Mouse (Mus musculus): ENCODE results near the gene Cavin1. TPM values are rescaled to one million over a fixed set of nuclear protein-coding genes. Genes with fewer than 3 reads are reported as not detected.
"Not testable (repeated sequence)": the region's sequence is repeated elsewhere in the genome, so short reads cannot be mapped to it uniquely, and the experiment has no call there.

Cavin1 gene
- 100 to 1,000 TPM; 462 to 471 TPM for total RNA-seq (2021)

- intact Hi-C loops (cut with DNase I), result no loop called here
- DNase-seq, result peak; percentile 99 to 100
These were observed at the start of gene Cavin1 for GRCm38 (mm10) chr11:100970557-100970937. Cavin1 (minus strand) TSS chr11:100970887.

- no peak for DNase-seq
- intact Hi-C loops (cut with DNase I), result loop anchor here (5.0 kb wide), 1 partner anchor 36 kb away; no protein-coding TSS in a partner anchor
These were observed 41.0 kb upstream of the Cavin1 start for GRCm38 (mm10) chr11:101011641-101012040.

- intact Hi-C loops (cut with DNase I), result loop anchor here (2.0 to 5.0 kb wide), 3 partner anchors 27 to 51 kb away; no protein-coding TSS in a partner anchor
- peak in 1 of 2 experiments; percentile 30 for DNase-seq
These were observed 39.4 kb upstream of the Cavin1 start for GRCm38 (mm10) chr11:101009888-101010784.

GRCm38 (mm10) chr11:101009046-101009887 lies 38.6 kb upstream of the Cavin1 start, which contains the start of gene Atp6v0a1:
Atp6v0a1 (plus strand) TSS chr11:101009452.
- intact Hi-C loops (cut with DNase I), result loop anchor here (2.0 kb wide), 2 partner anchors 26 to 52 kb away; no protein-coding TSS in a partner anchor
- DNase-seq, result peak; percentile 98 to 99

GRCm38 (mm10) chr11:101008206-101009045 lies 37.7 kb upstream of the Cavin1 start:
- peak; percentile 49 to 57 for DNase-seq
- intact Hi-C loops (cut with DNase I), result loop anchor here (2.0 kb wide), 2 partner anchors 26 to 52 kb away; no protein-coding TSS in a partner anchor

- intact Hi-C loops (cut with DNase I), result no loop called here
- DNase-seq, result peak in 1 of 2 experiments; percentile 16
These were observed 32.5 kb upstream of the Cavin1 start for GRCm38 (mm10) chr11:101003025-101003685.

- intact Hi-C loops (cut with DNase I); DNase-seq: not testable (repeated sequence)
These were observed 31.3 kb upstream of the Cavin1 start for GRCm38 (mm10) chr11:101001875-101002552.

- intact Hi-C loops (cut with DNase I), result no loop called here
- no peak for DNase-seq
These were observed 28.6 kb upstream of the Cavin1 start for GRCm38 (mm10) chr11:100999254-100999653.

- no peak for DNase-seq
- intact Hi-C loops (cut with DNase I), result no loop called here
These were observed 28.1 kb upstream of the Cavin1 start for GRCm38 (mm10) chr11:100998836-100999235.

GRCm38 (mm10) chr11:100996501-100996900 lies 25.8 kb upstream of the Cavin1 start:
- no peak for DNase-seq
- intact Hi-C loops (cut with DNase I), result no loop called here

- DNase-seq, result no peak
- intact Hi-C loops (cut with DNase I), result no loop called here
These were observed 24.0 kb upstream of the Cavin1 start for GRCm38 (mm10) chr11:100994655-100995054.

- intact Hi-C loops (cut with DNase I), result no loop called here
These were observed 23.5 kb upstream of the Cavin1 start for GRCm38 (mm10) chr11:100994233-100994632.

GRCm38 (mm10) chr11:100993437-100993836 lies 22.8 kb upstream of the Cavin1 start:
- intact Hi-C loops (cut with DNase I), result no loop called here
- DNase-seq, result no peak

More at GRCm38 (mm10) chr11:100994233-100994632, 23.5 kb upstream of the Cavin1 start:
- DNase-seq, result no peak

GRCm38 (mm10) chr11:100991027-100991534 lies 20.4 kb upstream of the Cavin1 start:
- DNase-seq, result no peak
- intact Hi-C loops (cut with DNase I), result no loop called here

GRCm38 (mm10) chr11:100989666-100990065 lies 19.0 kb upstream of the Cavin1 start:
- no peak for DNase-seq
- intact Hi-C loops (cut with DNase I), result no loop called here

GRCm38 (mm10) chr11:100988674-100989073 lies 18.0 kb upstream of the Cavin1 start:
- no peak for DNase-seq
- intact Hi-C loops (cut with DNase I), result no loop called here

GRCm38 (mm10) chr11:100985607-100986006 lies 14.9 kb upstream of the Cavin1 start:
- no peak for DNase-seq
- intact Hi-C loops (cut with DNase I), result no loop called here

- intact Hi-C loops (cut with DNase I), result loop anchor here (1.0 to 5.0 kb wide), 4 partner anchors 25 to 199 kb away; partner anchors contain the start of gene Atp6v0a1
- no peak for DNase-seq
These were observed 13.1 kb upstream of the Cavin1 start for GRCm38 (mm10) chr11:100983778-100984131.

Data from heart, postnatal 10 days (tissue).